Mouse (Mus musculus) kidney, embryonic 14.5 days (tissue): ENCODE results near the gene Ttc33. TPM values are rescaled to one million over a fixed set of nuclear protein-coding genes. Genes with fewer than 3 reads are reported as not detected.

Experiments used
- ATAC-seq: fragments of 200-750 bp; cut with Nextera tagmentation; 2 replicates; pipeline ENCODE4 v1.8.0; 2017; ENCODE audit warnings: moderate number of reproducible peaks, mild to moderate bottlenecking, moderate TSS enrichment, moderate library complexity; ENCODE audit not compliant: low FRiP score, low TSS enrichment
- H3K27ac ChIP-seq: fragments of 300-500 bp; sonication (generic); 2 replicates; pipeline ENCODE4 v1.5.1; 2014; ENCODE audit warnings: low read depth, mild to moderate bottlenecking, low read length, moderate library complexity, mixed read lengths
- H3K27me3 ChIP-seq: fragments of 300-500 bp; sonication (generic); 2 replicates; pipeline ENCODE4 v1.6.1; 2014; ENCODE audit warnings: mild to moderate bottlenecking, low read length; ENCODE audit not compliant: control insufficient read depth, insufficient read depth
- H3K36me3 ChIP-seq: fragments of 300-500 bp; sonication (generic); 2 replicates; pipeline ENCODE4 v1.6.1; 2014; ENCODE audit warnings: low read length, mixed read lengths; ENCODE audit not compliant: control insufficient read depth, insufficient read depth
- H3K4me1 ChIP-seq: fragments of 300-500 bp; sonication (generic); 2 replicates; pipeline ENCODE4 v1.6.1; 2014; ENCODE audit warnings: low read length, mixed read lengths; ENCODE audit not compliant: control insufficient read depth, insufficient read depth
- H3K4me2 ChIP-seq: fragments of 300-500 bp; sonication (generic); replicated peaks from 2 replicates; pipeline ENCODE4 v1.6.1; 2014; ENCODE audit warnings: low read depth, mild to moderate bottlenecking, low read length
- H3K4me3 ChIP-seq: fragments of 300-500 bp; sonication (generic); 2 replicates; pipeline ENCODE4 v1.5.1; 2014; ENCODE audit warnings: mild to moderate bottlenecking, low read length
- H3K9ac ChIP-seq: fragments of 300-500 bp; sonication (generic); 2 replicates; pipeline ENCODE4 v1.6.1; 2014; ENCODE audit warnings: low read depth, mild to moderate bottlenecking, low read length, moderate library complexity
- H3K9me3 ChIP-seq: fragments of 300-500 bp; sonication (generic); 2 replicates; pipeline ENCODE4 v1.6.1; 2016; ENCODE audit warnings: low read length; ENCODE audit not compliant: control insufficient read depth
- whole genome bisulfite sequencing: fragments of 180-500 bp; shearing (Covaris S2); extraction: QIAGEN DNeasy Blood & Tissue Kit; methylation state at CpG from one replicate; pipeline ENCODE4 v1.1.7; 2014; 5-methylcytosine and 5-hydroxymethylcytosine counted together
- polyA plus RNA-seq: library from polyadenylated mRNA; unstranded; fragments of >200 nt; fragmentation: Nextera tagmentation; extraction: Ambion mirVana; gene quantifications from 2 replicates; pipeline ENCODE4 v1.2.1, GENCODE M21; 2014

The Ttc33 gene
- polyA plus RNA-seq, 1 experiment from 2014 or later: 49.8 TPM

DNA sequence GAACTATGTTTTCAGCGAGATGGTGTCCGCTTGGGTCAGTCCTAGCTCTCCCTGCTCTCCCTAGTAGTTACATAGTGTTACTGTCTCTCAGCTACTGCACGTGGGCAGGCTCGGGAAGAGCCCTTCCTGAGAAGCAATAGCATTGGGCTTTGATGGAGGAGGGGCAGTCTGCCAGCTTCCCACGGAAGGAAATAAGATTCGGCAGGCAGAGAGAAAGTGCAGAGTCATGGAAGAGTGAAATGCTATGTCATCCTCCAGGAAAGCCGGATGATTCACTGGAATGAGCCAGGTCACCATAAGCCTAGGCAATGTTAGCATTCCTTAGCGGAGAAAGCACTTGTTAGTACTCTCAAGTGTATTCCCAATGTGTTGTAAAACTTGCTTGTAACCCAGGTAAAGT lies 50.2 kb downstream of the Ttc33 start:
- WGBS: 31% methylated on average over 8 of the region's 8 CpGs
- H3K36me3 ChIP-seq: peaks cover 4% of the 10 kb centered on the region; the same call in 1 of the 2 replicates
- no peaks in the 10 kb centered on the region for H3K9me3 ChIP-seq
- ATAC-seq: no peak
- peaks cover 7% of the 10 kb centered on the region for H3K4me1 ChIP-seq
- H3K9ac ChIP-seq: no peak overlapping the region
- H3K27me3 ChIP-seq: no peaks in the 10 kb centered on the region
- H3K4me3 ChIP-seq: no peak overlapping the region
- H3K27ac ChIP-seq: no peak overlapping the region
- H3K4me2 ChIP-seq: no peak overlapping the region

- Histone ChIP-seq H3K9ac (no peak overlapping the region), H3K4me2 (0 out of 2 replicates have a peak overlapping the region, but pooled peaks have one; percentile 11), H3K27ac (no peak overlapping the region), H3K4me1 (peaks cover 7% of the 10 kb centered on the region), H3K27me3 (no peaks in the 10 kb centered on the region), H3K36me3 (peaks cover 4% of the 10 kb centered on the region; the same call in 1 of the 2 replicates), H3K4me3 (no peak overlapping the region), H3K9me3 (no peaks in the 10 kb centered on the region)
- peak; percentile 48; the same call in 1 of the 2 replicates for ATAC-seq
- 11% methylated on average over 6 of the region's 6 CpGs for WGBS
Measured at GRCm38 (mm10) chr15:5236538-5236937, 51.2 kb downstream of the Ttc33 start.

GRCm38 (mm10) chr15:5237012-5237660 lies 51.8 kb downstream of the Ttc33 start:
- no peak overlapping the region for H3K27ac ChIP-seq

DNA sequence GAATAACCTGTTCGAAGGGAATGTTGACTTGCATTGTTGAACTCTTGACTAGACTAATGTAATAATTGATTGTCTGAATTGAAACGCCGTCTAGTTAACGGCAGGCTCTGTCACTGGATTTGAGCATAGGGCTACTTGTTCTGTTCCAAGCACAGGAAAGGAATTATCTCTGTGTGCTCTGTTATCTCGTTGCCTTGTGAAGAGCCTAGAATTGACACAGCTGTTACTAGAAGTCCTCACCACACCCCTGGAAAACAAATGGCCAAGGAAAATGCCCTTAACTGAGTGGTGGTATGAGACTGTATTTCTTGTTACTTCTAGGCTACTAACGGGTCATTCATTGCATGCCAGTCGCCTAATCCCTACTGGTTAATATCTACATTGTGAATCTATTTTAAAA lies 52.7 kb downstream of the Ttc33 start:
- Histone ChIP-seq H3K4me1 (peaks cover 12% of the 10 kb centered on the region), H3K27me3 (0 out of 2 replicates have a peak, but pooled peaks cover 5% of the 10 kb centered on the region), H3K4me3 (no peak overlapping the region), H3K27ac (no peak overlapping the region), H3K9me3 (no peaks in the 10 kb centered on the region), H3K9ac (no peak overlapping the region), H3K4me2 (no peak overlapping the region), H3K36me3 (peaks cover 4% of the 10 kb centered on the region; the same call in 1 of the 2 replicates)
- ATAC-seq: no peak
- WGBS: 79% methylated on average over 7 of the region's 7 CpGs

More at GRCm38 (mm10) chr15:5237012-5237660, 51.8 kb downstream of the Ttc33 start:
- H3K9me3 ChIP-seq: no peaks in the 10 kb centered on the region
- peaks cover 7% of the 10 kb centered on the region for H3K4me1 ChIP-seq
- no peak overlapping the region for H3K4me3 ChIP-seq
- peaks cover 4% of the 10 kb centered on the region; the same call in 1 of the 2 replicates for H3K36me3 ChIP-seq
- no peak overlapping the region for H3K9ac ChIP-seq
- H3K4me2 ChIP-seq: no peak overlapping the region
- WGBS: 65% methylated on average over 7 of the region's 7 CpGs
- H3K27me3 ChIP-seq: no peaks in the 10 kb centered on the region
- no peak for ATAC-seq

- Histone ChIP-seq H3K9ac (no peak overlapping the region), H3K36me3 (peaks cover 4% of the 10 kb centered on the region; the same call in 1 of the 2 replicates), H3K4me2 (no peak overlapping the region), H3K27ac (no peak overlapping the region), H3K9me3 (no peaks in the 10 kb centered on the region), H3K4me1 (peaks cover 15% of the 10 kb centered on the region), H3K27me3 (0 out of 2 replicates have a peak, but pooled peaks cover 10% of the 10 kb centered on the region), H3K4me3 (no peak overlapping the region)
- ATAC-seq: no peak
- WGBS: 81% methylated on average over 4 of the region's 4 CpGs
Measured at GRCm38 (mm10) chr15:5238553-5238952, 53.2 kb downstream of the Ttc33 start.

DNA sequence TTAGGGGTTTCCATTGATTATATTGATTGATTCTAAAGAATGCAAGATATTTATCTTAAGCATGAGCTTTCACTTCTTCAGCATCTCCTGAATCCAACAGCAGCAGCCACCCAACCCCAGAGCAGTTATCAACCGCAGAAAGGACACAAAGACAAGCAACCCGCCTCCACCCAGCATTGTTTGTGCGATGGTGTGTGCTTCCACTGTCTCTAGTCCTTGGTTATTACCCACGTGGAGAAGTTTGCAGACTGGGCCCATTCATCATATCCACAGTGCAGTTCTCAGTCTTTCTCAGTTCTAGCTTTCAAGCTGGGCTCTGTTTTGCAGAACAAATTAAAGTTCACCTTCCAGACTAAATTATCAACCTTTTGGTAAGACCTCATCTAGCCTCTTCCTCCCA lies 54.0 kb downstream of the Ttc33 start:
- no peak overlapping the region for H3K4me3 ChIP-seq
- WGBS: 61% methylated on average over 4 of the region's 4 CpGs

DNA sequence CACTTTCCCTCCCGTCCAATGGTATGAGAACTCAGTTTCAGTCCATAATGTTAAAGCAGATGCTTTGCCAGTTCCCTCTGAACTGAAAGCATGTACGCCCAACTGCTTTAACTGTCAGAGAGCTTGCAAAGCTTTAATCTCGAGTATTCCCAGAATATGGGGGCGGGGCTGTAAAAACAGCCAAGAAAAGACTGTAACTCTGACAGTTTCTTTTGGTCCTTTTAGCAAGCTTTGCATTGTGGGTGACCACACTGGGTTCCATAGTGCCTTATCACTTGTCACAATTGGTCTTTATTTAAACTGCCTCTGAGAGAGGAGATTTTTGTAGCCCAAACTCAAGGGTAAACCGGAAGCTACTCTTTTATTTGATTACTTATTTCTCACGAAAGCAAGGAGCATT lies 54.6 kb downstream of the Ttc33 start:
- ATAC-seq: no peak
- H3K9ac ChIP-seq: no peak overlapping the region
- 57% methylated on average over 6 of the region's 6 CpGs for WGBS
- H3K36me3 ChIP-seq: no peaks in the 10 kb centered on the region
- H3K27ac ChIP-seq: no peak overlapping the region
- no peak overlapping the region; the same call in 1 of the 2 replicates for H3K4me2 ChIP-seq
- H3K4me3 ChIP-seq: no peak overlapping the region; the same call in 1 of the 2 replicates
- H3K27me3 ChIP-seq: peaks cover 18% of the 10 kb centered on the region; the same call in 1 of the 2 replicates
- H3K9me3 ChIP-seq: no peaks in the 10 kb centered on the region
- H3K4me1 ChIP-seq: peaks cover 19% of the 10 kb centered on the region

More for the DNA sequence above, 54.0 kb downstream of the Ttc33 start:
- no peak overlapping the region; the same call in 1 of the 2 replicates for H3K4me2 ChIP-seq
- peaks cover 19% of the 10 kb centered on the region for H3K4me1 ChIP-seq
- H3K27me3 ChIP-seq: peaks cover 13% of the 10 kb centered on the region; the same call in 1 of the 2 replicates
- no peak for ATAC-seq
- no peaks in the 10 kb centered on the region for H3K9me3 ChIP-seq
- no peak overlapping the region for H3K27ac ChIP-seq
- H3K36me3 ChIP-seq: peaks cover 2% of the 10 kb centered on the region; the same call in 1 of the 2 replicates
- H3K9ac ChIP-seq: no peak overlapping the region

DNA sequence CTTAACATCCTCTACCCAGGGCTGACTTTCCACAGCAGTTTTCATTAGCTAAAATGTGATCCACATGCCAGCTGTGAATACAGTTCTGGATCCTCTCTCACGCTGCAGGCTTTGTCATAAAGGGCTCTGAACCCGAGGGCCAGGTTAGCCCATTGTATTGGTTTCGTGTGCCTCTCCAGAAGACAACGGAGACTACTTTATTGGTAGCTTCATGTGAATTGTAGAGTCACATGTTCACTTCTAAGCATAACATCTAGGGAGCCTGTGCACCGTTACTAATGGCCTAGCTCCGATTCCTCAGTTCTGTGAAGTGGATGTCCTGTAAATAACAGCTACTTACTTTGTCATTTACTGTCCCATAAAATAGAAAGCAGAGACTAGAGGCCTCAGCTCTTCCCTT lies 55.0 kb downstream of the Ttc33 start:
- ATAC-seq: no peak
- H3K9ac ChIP-seq: no peak overlapping the region
- peak overlapping the region; percentile 57; the same call in 1 of the 2 replicates for H3K4me3 ChIP-seq
- no peaks in the 10 kb centered on the region for H3K36me3 ChIP-seq
- no peak overlapping the region for H3K27ac ChIP-seq
- peaks cover 18% of the 10 kb centered on the region; the same call in 1 of the 2 replicates for H3K27me3 ChIP-seq
- H3K4me1 ChIP-seq: peaks cover 19% of the 10 kb centered on the region
- H3K4me2 ChIP-seq: peak overlapping the region; percentile 99
- 47% methylated on average over 6 of the region's 6 CpGs for WGBS
- no peaks in the 10 kb centered on the region for H3K9me3 ChIP-seq
